Mouse (Mus musculus) liver, embryonic 15.5 days (tissue): ENCODE measurements around the gene Slc38a3. TPM values are rescaled to one million over a fixed set of nuclear protein-coding genes. Genes with fewer than 3 reads are reported as not detected.

Experiments
- ATAC-seq: fragments of 200-750 bp; cut with Nextera tagmentation; 2 replicates; pipeline ENCODE4 v1.8.0; 2017; ENCODE audit warnings: moderate number of reproducible peaks, mild to moderate bottlenecking, moderate library complexity; ENCODE audit not compliant: insufficient read depth
- H3K27ac ChIP-seq: fragments of 300-500 bp; sonication (generic); replicated peaks from 2 replicates; pipeline ENCODE4 v1.5.1; 2015; ENCODE audit warnings: mild to moderate bottlenecking, inconsistent platforms
- H3K27me3 ChIP-seq: fragments of 300-500 bp; sonication (generic); 2 replicates; pipeline ENCODE4 v1.6.1; 2015; ENCODE audit warnings: mild to moderate bottlenecking, inconsistent platforms
- H3K36me3 ChIP-seq: fragments of 300-500 bp; sonication (generic); replicated peaks from 2 replicates; pipeline ENCODE4 v1.6.1; 2015; ENCODE audit warnings: moderate library complexity, mild to moderate bottlenecking, inconsistent platforms
- H3K4me1 ChIP-seq: fragments of 300-500 bp; sonication (generic); replicated peaks from 2 replicates; pipeline ENCODE4 v1.6.1; 2015; ENCODE audit warnings: inconsistent platforms
- H3K4me2 ChIP-seq: fragments of 300-500 bp; sonication (generic); 2 replicates; pipeline ENCODE4 v1.6.1; 2015; ENCODE audit warnings: moderate library complexity, mild to moderate bottlenecking, inconsistent platforms
- H3K4me3 ChIP-seq: fragments of 300-500 bp; sonication (generic); replicated peaks from 2 replicates; pipeline ENCODE4 v1.5.1; 2015; ENCODE audit warnings: mild to moderate bottlenecking, inconsistent platforms
- H3K9ac ChIP-seq: fragments of 300-500 bp; sonication (generic); 2 replicates; pipeline ENCODE4 v1.6.1; 2015; ENCODE audit warnings: moderate library complexity, mild to moderate bottlenecking, inconsistent platforms
- H3K9me3 ChIP-seq: fragments of 300-500 bp; sonication (generic); replicated peaks from 2 replicates; pipeline ENCODE4 v1.6.1; 2016; ENCODE audit warnings: inconsistent platforms
- WGBS: fragments of 180-500 bp; shearing (Covaris S2); methylation state at CpG from one replicate; pipeline ENCODE4 v1.1.7; 2015; ENCODE audit warnings: mixed read lengths; ENCODE audit not compliant: insufficient replicate concordance; 5-methylcytosine and 5-hydroxymethylcytosine counted together
- polyA plus RNA-seq: library from polyadenylated mRNA; unstranded; fragments of >200 nt; fragmentation: Nextera tagmentation; extraction: Ambion mirVana; gene quantifications from 2 replicates; pipeline ENCODE4 v1.2.1, GENCODE M21; 2015

Slc38a3 gene
- polyA plus RNA-seq, 1 experiment from 2014 or later = 35.0 TPM

DNA sequence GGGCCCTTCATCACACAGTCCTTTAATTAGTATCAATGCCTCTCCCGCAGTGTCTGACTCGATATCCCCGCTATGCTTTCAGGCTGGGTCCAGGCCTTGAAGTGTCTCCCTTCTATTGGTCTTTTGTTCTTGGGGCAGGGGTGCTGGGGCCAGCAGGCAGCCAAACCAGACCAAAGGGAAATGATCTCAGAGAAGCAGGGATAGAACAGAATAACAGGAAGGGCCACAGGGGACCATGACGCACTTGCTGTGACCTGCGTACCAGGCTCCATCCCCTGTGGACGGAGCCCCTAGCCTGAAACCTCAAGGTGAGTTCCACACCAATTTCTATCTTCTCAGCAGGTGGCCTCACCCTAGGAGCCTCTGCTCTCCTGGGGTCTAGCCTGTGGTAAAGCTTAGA is 51.2 kb downstream of the Slc38a3 start:
- Histone ChIP-seq H3K27ac (peak overlapping the region; percentile 78), H3K36me3 (peaks cover 80% of the 10 kb centered on the region), H3K27me3 (no peaks in the 10 kb centered on the region), H3K9me3 (no peaks in the 10 kb centered on the region), H3K4me3 (no peak overlapping the region), H3K4me1 (peaks cover 38% of the 10 kb centered on the region), H3K4me2 (no peak overlapping the region), H3K9ac (no peak overlapping the region)
- 91% methylated on average over 6 of the region's 6 CpGs for WGBS
- no peak for ATAC-seq

- no peak overlapping the region for H3K9ac ChIP-seq
- H3K4me2 ChIP-seq = no peak overlapping the region
- no peak for ATAC-seq
- peaks cover 44% of the 10 kb centered on the region for H3K4me1 ChIP-seq
- WGBS = 55% methylated on average over 2 of the region's 2 CpGs
- H3K4me3 ChIP-seq = no peak overlapping the region
- no peaks in the 10 kb centered on the region for H3K27me3 ChIP-seq
- peaks cover 75% of the 10 kb centered on the region for H3K36me3 ChIP-seq
- no peaks in the 10 kb centered on the region for H3K9me3 ChIP-seq
- no peak overlapping the region for H3K27ac ChIP-seq
Measured at GRCm38 (mm10) chr9:107617461-107617860, 51.9 kb downstream of the Slc38a3 start.

DNA sequence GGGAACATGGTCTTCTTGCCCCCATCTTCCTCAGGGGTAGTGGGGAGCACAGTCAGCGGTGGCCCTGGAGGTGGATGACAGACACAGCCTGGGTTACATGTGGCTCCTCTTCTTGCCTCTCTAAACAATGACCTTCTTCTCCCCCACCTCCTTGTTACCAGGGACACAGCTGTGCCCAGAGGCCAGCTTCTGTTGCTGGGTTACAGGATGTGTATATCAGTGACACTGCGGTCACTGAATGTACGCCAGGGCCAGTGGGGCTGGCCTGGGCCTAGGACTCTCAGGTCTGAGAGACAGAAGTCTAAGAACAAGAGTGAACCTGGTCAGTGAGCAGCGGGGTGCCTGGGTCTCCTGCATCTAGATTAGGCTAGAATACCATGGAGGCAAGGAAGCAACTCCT is 54.3 kb downstream of the Slc38a3 start:
- H3K36me3 ChIP-seq = peaks cover 64% of the 10 kb centered on the region
- H3K9me3 ChIP-seq = no peaks in the 10 kb centered on the region
- H3K27me3 ChIP-seq = no peaks in the 10 kb centered on the region
- H3K27ac ChIP-seq = no peak overlapping the region
- no peak overlapping the region for H3K4me3 ChIP-seq
- no peak overlapping the region for H3K4me2 ChIP-seq
- ATAC-seq = no peak
- H3K4me1 ChIP-seq = peaks cover 49% of the 10 kb centered on the region
- WGBS = 79% methylated on average over 4 of the region's 4 CpGs
- H3K9ac ChIP-seq = no peak overlapping the region

- WGBS = 10% methylated on average over 12 of the region's 12 CpGs
- peak; percentile 21; the same call in 1 of the 2 replicates for ATAC-seq
- peak overlapping the region; percentile 80 for H3K27ac ChIP-seq
- peaks cover 37% of the 10 kb centered on the region for H3K4me1 ChIP-seq
- peaks cover 44% of the 10 kb centered on the region for H3K36me3 ChIP-seq
- H3K27me3 ChIP-seq = no peaks in the 10 kb centered on the region
- H3K9ac ChIP-seq = peak overlapping the region; percentile 74
- peak overlapping the region; percentile 64 for H3K4me3 ChIP-seq
- no peaks in the 10 kb centered on the region for H3K9me3 ChIP-seq
- peak overlapping the region; percentile 96 for H3K4me2 ChIP-seq
Measured at GRCm38 (mm10) chr9:107612945-107613569, 56.3 kb downstream of the Slc38a3 start.

DNA sequence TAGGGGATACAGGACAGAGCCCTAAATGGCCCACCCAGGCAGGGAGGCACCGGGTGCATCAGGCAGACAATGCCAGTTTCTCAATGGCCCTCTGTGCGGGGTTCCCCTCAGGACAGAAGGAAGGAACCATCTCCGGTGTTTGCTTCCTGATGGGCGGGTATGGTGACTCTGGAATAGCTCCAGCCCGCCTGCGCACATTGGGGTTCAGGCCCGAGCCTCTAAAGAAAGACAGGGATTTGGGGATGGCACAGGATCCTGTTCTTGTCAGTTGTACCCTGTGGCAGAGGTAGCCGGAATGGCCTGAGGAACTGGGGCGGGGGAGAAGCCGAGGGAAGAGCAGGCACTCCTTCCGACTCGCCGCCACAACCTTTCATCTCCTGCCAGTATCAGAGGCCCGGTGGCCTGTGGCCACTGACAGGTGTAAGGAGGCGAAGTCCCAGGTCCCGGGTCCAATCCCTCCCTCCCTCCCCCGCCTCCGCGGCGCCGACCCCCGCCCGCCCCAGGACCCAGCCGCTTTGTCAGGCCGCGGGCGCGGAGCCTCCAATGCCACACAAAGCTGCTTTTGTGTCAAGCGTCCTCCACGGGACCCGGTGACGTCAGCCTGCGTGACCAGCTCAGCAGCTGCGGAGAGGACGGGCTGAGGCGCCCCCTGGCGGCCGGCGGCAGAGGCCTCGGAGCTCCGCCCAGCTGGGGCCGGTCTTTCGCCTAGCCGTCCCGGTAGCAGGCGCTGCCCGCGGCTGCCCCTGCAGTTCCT is 57.0 kb downstream of the Slc38a3 start:
- Histone ChIP-seq H3K9ac (peak overlapping the region; percentile 74), H3K27me3 (no peaks in the 10 kb centered on the region), H3K27ac (peak overlapping the region; percentile 80), H3K36me3 (peaks cover 38% of the 10 kb centered on the region), H3K9me3 (no peaks in the 10 kb centered on the region), H3K4me1 (peaks cover 44% of the 10 kb centered on the region), H3K4me3 (peak overlapping the region; percentile 64), H3K4me2 (peak overlapping the region; percentile 96)
- WGBS = 3% methylated on average over 48 of the region's 48 CpGs
- ATAC-seq = peak; percentile 93

- Histone ChIP-seq H3K4me3 (peak overlapping the region; percentile 64), H3K4me2 (peak overlapping the region; percentile 96), H3K36me3 (peaks cover 31% of the 10 kb centered on the region), H3K27me3 (no peaks in the 10 kb centered on the region), H3K9ac (peak overlapping the region; percentile 74), H3K27ac (peak overlapping the region; percentile 80), H3K9me3 (no peaks in the 10 kb centered on the region), H3K4me1 (peaks cover 52% of the 10 kb centered on the region)
- no peak for ATAC-seq
- WGBS = 38% methylated on average over 6 of the region's 6 CpGs
Measured at GRCm38 (mm10) chr9:107611456-107612190, 57.7 kb downstream of the Slc38a3 start.

DNA sequence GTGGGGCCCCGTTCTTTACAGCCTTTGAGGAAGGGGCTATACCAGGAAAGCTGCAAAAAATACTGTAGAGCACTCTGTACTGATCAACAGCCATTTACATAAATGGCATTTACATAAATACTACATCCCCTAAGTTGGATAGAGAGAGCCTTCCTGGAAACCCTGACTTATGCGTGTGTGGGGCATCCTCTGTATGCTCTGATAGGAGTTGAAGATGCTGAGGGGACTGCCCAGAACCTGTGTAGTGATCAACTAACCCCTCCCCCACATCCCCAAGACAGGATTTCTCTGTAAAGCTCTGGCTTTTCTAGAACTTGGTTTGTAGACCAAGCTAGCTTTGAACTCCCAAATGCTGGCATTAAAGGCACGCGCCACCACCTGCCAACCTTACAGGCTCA is 59.9 kb downstream of the Slc38a3 start:
- ATAC-seq = no peak
- Histone ChIP-seq H3K4me1 (peaks cover 63% of the 10 kb centered on the region), H3K27me3 (peaks cover 14% of the 10 kb centered on the region; the same call in 1 of the 2 replicates), H3K4me3 (no peak overlapping the region), H3K9ac (no peak overlapping the region), H3K36me3 (peaks cover 9% of the 10 kb centered on the region), H3K27ac (no peak overlapping the region), H3K9me3 (no peaks in the 10 kb centered on the region), H3K4me2 (no peak overlapping the region)
- WGBS = 67% methylated on average over 4 of the region's 4 CpGs

DNA sequence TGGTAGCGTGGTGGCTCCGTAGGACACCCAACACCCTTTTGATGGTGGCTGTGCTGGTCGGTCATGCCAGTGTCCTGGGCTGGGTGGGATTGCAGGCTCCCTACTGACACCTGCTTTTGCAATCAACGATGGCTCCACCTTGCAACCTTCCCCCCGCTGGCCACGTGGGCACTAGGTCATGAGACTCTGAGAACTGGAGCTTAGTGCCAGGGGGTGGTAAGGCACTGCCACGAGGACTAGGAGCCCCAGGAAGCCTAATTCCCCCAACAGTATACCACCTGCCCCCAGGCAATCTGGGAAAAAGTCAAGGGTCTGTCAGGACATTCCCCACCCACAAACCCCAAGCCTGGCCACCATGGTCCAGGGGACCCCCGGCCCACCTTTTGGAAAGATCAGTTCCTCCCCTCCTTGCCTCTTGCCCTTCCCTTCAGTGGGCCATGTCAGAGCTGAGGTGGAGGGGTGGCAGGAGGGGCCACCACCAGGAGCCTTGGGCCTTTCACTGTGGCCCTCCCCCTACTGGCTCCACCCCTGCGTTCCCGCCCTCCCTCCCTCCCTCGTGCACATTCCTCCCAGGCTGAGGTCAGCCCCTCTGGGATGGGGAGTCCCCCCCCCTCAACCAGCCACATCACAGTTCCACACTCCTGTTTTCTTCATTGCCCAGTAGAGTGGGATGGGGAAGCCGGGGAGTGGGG is 60.4 kb downstream of the Slc38a3 start, which contains the start of gene Sema3b:
Gene Sema3b (minus strand): TSS at position 489 of the 692 bp plus-strand sequence.
- Histone ChIP-seq H3K4me2 (no peak within 1 kb of the TSS), H3K27me3 (peaks cover 20% of the 10 kb centered on the region), H3K27ac (no peak within 1 kb of the TSS), H3K4me1 (peaks cover 61% of the 10 kb centered on the region), H3K36me3 (peaks cover 3% of the 10 kb centered on the region), H3K9me3 (no peaks in the 10 kb centered on the region), H3K9ac (no peak within 1 kb of the TSS), H3K4me3 (no peak within 1 kb of the TSS)
- 55% methylated on average over 12 of the region's 12 CpGs for WGBS
- ATAC-seq = no peak

- WGBS = 42% methylated on average over 9 of the region's 9 CpGs
- Histone ChIP-seq H3K27ac (no peak overlapping the region), H3K36me3 (no peaks in the 10 kb centered on the region), H3K4me2 (no peak overlapping the region), H3K4me1 (peaks cover 50% of the 10 kb centered on the region), H3K9me3 (no peaks in the 10 kb centered on the region), H3K4me3 (no peak overlapping the region), H3K27me3 (peaks cover 30% of the 10 kb centered on the region), H3K9ac (no peak overlapping the region)
- no peak for ATAC-seq
Measured at GRCm38 (mm10) chr9:107607653-107608245, 61.6 kb downstream of the Slc38a3 start.

DNA sequence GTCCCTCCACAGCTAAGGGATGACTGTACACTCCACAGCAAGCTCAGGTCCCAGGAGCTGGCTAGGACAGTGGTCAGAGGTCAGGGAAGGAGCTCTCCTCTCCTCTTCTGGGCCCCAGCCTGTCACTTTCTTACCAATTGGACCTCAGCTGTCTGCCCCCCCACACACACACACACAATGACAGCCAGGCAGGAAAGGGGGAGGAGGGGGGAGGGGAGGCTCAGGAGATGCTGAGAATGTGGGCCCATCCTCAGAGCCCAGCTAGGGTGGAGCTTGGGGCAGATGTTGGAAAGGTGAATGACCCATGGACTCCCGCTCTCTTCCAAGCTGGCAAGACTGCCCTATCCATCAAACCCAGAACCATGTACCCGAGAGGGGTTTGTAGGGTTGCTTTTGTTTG is 62.3 kb downstream of the Slc38a3 start:
- H3K4me3 ChIP-seq = no peak overlapping the region
- peaks cover 31% of the 10 kb centered on the region for H3K27me3 ChIP-seq
- 61% methylated on average over 2 of the region's 2 CpGs for WGBS
- no peak overlapping the region for H3K27ac ChIP-seq
- peaks cover 50% of the 10 kb centered on the region for H3K4me1 ChIP-seq
- peak overlapping the region; percentile 5; the same call in 1 of the 2 replicates for H3K4me2 ChIP-seq
- ATAC-seq = no peak
- H3K9me3 ChIP-seq = no peaks in the 10 kb centered on the region
- H3K9ac ChIP-seq = no peak overlapping the region
- H3K36me3 ChIP-seq = no peaks in the 10 kb centered on the region
